Mouse (Mus musculus): ENCODE measurements around the gene Ppp1r12b. TPM values are rescaled to one million over a fixed set of nuclear protein-coding genes. Genes with fewer than 3 reads are reported as not detected.

Gene Ppp1r12b
- total RNA-seq, 2 experiments from 2014 or later = 3.7 to 4.4 TPM

DNA sequence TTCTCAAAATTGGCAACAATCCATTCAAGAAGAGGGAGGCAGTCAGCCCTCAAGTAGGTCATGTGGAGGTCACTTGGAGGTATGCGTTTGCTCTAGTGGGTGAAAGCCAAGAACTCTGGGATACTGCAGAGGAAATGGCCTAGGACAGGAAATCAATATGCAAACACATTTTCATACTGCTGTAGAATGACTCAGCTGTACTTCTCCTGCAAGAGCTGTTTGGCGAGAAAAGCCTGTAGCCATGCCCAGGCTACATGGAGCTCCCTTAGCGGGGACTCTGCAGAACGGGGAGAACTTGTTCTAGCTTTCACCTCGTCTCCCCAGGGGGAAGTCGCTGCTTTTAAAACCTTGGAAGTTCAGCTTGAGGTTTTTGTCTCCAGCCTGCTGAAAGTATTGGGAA, 184.4 kb downstream of the Ppp1r12b start:
- ATAC-seq (ENCODE audit: poor library complexity, severe bottlenecking) = peak; percentile 41; the same call in 1 of the 2 replicates

GRCm38 (mm10) chr1:134770312-134770711, 185.4 kb downstream of the Ppp1r12b start:
- ATAC-seq (ENCODE audit: poor library complexity, severe bottlenecking) = peak; percentile 47

- no peak for ATAC-seq (ENCODE audit: poor library complexity, severe bottlenecking)
Measured at GRCm38 (mm10) chr1:134766448-134766847, 189.3 kb downstream of the Ppp1r12b start.

GRCm38 (mm10) chr1:134764831-134765458, 190.8 kb downstream of the Ppp1r12b start:
- ATAC-seq (ENCODE audit: poor library complexity, severe bottlenecking) = no peak

GRCm38 (mm10) chr1:134763776-134764438, 191.8 kb downstream of the Ppp1r12b start:
- ATAC-seq (ENCODE audit: poor library complexity, severe bottlenecking) = no peak

DNA sequence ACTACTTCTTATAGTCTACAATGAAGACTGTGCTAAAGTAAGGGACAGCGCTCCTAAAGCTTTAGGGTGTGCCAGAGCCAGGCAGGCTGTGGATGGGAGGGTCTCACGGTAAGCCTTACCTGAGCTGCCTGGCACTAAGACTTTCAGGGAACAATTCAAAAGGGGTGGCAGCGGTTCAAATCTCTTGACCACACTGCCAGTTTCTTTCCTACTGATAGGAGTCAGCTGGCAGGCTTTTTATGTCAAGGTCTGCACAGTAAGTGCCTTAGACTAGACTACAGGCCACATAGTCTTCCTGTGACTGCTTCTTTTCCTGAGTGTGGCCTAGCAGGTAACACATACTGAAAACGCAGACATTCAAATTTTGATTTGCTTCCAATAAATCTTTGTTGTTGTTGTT, 192.5 kb downstream of the Ppp1r12b start:
- no peak for ATAC-seq (ENCODE audit: poor library complexity, severe bottlenecking)

DNA sequence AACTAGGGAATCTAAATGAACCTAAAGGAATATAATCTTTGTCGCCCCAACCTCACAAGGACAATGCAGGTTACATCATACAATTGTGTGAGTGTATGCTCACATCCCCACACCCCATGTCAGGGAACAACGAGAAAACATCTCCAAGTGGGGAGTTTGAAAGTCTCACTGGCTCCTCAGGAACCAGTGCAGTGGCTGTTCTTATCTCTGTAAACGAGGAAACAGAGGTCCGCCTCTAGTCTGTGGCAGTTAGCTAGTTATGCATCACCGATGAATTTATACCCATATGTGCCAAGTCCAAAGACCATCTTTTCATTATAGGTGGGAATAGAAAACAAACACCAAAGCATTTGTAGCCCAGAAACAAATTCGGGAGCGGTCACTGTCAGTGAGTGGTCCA, 194.2 kb downstream of the Ppp1r12b start:
- ATAC-seq (ENCODE audit: poor library complexity, severe bottlenecking) = no peak

DNA sequence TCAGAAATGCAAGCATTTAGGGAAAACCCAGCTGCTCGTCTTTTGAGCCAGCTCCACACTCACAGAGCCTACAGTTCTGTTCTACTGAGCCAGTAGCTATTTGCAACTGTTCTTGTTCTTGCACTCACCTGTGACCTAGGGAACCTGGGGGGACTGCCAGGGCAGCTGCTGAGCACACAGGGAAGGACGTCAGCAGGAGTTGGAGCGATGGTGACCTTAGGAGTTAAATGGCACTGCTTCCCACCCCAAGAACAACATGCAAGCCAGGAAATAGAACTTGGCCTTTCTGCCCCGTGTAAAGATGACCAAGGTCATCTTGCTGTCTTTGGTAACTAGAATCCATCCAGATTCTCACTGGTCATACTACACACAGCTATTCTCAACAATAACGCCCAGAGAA, 195.1 kb downstream of the Ppp1r12b start:
- no peak for ATAC-seq (ENCODE audit: poor library complexity, severe bottlenecking)

- no peak for ATAC-seq (ENCODE audit: poor library complexity, severe bottlenecking)
Measured at GRCm38 (mm10) chr1:134759133-134759532, 196.6 kb downstream of the Ppp1r12b start.

GRCm38 (mm10) chr1:134757230-134757629, 198.5 kb downstream of the Ppp1r12b start:
- no peak for ATAC-seq (ENCODE audit: poor library complexity, severe bottlenecking)

DNA sequence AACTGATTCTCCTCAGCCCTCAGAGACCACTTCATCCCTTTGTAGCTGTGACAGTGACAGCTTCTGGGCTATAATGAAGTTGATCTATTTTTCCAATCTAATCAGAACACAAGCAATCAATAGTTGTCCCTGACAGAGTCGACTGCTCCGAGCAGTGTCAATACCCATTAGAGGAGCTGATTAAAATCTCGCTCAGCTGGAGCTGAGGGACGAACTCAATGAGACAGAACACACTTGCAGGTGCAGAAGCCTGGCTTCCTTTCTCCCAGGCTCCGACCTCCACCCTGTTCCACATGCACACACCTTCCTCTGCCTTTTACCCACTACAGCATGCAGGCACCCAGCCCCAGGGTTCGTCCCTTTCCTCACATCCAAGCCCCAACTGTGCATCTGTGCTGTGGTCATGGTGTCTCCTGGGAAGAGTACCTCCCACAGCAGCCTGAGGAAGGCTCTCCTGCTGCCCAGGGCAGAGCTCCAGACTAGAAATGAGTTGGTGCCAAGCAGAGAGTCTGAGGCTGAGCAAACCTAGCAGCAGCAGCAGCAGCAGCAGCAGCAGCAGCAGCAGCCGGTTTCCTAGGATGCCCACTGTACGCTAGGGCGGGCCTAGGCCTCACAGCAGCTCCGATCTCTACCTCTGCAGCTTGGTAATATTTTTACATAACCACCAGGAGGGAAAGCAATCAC, 199.4 kb downstream of the Ppp1r12b start:
- ATAC-seq (ENCODE audit: poor library complexity, severe bottlenecking) = no peak

DNA sequence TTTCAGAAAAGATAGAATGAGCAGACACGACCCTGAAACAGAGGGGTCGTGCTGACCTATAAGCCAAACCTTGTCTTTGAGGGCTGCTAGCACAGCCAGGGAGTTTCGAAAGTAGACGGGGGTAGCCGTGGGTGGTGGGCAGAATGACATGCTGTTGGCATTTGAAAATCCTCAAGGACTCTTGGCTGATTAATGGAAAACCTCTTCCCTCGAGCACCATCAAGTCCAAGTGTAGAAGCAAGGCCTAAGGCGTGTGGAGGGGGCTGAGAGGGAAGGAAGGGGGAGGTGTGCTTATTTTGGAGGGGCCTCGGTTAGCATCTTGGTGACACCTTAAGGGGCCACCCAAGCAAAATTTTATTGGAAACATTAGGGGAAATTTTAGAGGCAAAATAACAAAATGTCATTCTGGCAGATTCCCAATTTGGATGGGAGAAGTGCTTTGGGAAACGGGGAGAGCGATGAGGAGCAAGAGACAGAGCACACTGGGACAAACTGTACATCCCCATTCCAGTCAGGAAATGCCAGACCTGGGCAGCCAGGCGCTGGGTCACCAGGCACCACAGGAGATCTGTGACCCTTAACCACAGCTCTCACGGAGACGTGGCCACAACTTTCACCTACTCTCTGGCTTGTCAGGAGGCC, 200.1 kb downstream of the Ppp1r12b start:
- ATAC-seq (ENCODE audit: poor library complexity, severe bottlenecking) = no peak

DNA sequence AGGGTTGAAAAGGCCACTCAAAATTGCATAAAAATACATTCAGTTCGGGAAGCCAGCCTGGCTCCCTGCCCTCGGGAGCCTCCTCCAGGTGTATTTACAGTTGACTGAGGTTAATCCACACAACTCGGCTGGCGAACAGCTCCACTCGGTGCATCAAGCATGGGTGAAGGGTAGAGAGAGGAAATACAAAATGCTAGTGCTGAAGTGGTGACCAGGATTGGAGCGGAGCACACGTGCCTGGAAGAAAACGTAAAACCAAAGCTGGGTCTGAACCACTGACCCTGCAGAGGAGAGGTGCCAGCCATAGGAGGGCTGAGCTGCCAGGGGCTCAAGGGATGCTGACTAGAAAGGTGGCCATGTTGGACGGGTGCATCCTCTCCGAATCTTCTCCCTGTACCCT, 200.9 kb downstream of the Ppp1r12b start:
- no peak for ATAC-seq (ENCODE audit: poor library complexity, severe bottlenecking)

GRCm38 (mm10) chr1:134753751-134754630, 201.8 kb downstream of the Ppp1r12b start:
- no peak for ATAC-seq (ENCODE audit: poor library complexity, severe bottlenecking)

DNA sequence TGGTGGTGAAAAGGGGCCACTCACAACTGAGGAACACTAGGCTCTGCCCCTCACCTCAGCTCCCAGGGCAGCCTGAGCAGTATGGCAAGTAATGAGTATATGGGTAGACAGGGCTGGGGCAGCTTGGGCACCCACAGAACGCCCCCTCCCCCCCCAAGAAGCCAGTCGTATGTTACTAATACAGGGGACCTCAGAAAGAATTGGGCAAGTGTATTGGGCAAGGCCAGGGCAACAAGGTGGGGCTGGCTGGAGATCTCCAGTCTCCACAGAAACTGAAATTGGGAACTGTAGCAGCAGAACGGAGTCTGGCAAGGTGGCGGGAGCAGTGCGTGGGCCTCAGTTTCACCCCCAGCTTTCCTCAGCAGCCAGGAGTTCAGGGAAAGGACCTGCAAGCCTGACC, 203.3 kb downstream of the Ppp1r12b start:
- peak; percentile 55 for ATAC-seq (ENCODE audit: poor library complexity, severe bottlenecking)

GRCm38 (mm10) chr1:134749889-134750288, 205.9 kb downstream of the Ppp1r12b start:
- ATAC-seq (ENCODE audit: poor library complexity, severe bottlenecking) = no peak

- peak; percentile 85 for ATAC-seq (ENCODE audit: poor library complexity, severe bottlenecking)
Measured at GRCm38 (mm10) chr1:134747236-134748174, 208.2 kb downstream of the Ppp1r12b start.

DNA sequence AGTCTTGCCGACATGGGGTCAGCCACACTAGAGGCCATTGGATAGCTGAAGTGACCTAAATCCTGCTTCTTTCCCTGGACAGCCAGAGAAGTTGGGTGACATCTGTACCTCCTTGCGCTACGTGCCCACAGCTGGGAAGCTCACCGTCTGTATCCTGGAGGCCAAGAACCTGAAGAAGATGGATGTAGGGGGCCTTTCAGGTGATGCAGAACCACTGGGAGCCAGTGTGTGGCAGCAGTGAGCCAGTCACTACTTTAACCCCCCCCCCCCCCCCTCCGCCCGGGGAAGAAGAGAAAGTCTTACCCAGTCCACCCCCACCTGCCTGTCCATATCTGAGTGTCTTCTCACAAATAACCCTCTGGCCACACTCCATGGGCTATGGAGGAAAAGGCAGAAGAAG, 210.1 kb downstream of the Ppp1r12b start:
- peak; percentile 45; the same call in 1 of the 2 replicates for ATAC-seq (ENCODE audit: poor library complexity, severe bottlenecking)

DNA sequence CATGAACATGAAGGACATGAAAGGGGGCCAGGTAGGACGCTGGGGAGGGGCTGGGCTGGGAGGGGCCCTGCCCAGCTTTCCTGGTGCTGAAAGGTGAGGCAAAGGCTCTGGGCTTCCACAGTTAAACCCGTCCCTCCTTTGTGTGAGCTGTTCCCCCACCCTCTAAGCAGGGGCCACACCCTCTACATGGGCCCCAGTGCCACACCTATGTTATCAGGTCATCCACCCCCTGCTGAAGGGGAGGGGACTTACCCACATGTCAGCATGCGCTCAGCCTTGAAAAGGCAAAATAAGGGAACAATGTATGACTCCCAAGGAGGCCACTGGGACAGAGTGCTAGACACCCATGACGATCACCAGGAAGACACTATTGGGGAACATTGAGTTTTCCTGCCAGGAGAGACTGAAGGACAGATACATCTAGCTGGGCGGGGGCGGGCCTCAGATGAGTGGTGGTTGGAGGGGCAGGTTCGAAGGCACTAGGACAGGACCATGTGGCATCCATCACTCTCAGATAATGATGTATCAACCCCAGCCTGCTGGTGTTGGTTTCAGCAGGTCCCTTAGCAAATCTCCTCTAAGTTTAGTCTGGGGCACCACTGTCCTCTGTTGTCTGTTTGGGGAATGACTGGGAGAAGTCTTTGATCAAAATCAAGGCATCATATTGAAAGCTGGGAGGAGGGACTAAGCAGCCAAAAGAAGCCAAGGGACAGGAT, 213.6 kb downstream of the Ppp1r12b start:
- no peak for ATAC-seq (ENCODE audit: poor library complexity, severe bottlenecking)
